Mouse (Mus musculus) heart, postnatal 25 days (tissue): ENCODE measurements around the gene Gm10837. TPM values are rescaled to one million over a fixed set of nuclear protein-coding genes. Genes with fewer than 3 reads are reported as not detected.
"Not testable (repeated sequence)": the region's sequence is repeated elsewhere in the genome, so short reads cannot be mapped to it uniquely, and the experiment has no call there.

Experiments
- DNase-seq: peaks from one replicate; pipeline ENCODE4 v3.0.0; 2022; ENCODE audit warnings: low spot score
- intact Hi-C: fragments of 180-260 bp; cut with DNase I; formaldehyde crosslinking; loops from one replicate; pipeline ENCODE4 v1.15.1; 2025
- total RNA-seq, 2 experiments: library from RNA; stranded (reverse); gene quantifications; 2 replicates each; pipeline ENCODE4 v1.2.3; 2021

The Gm10837 gene
- total RNA-seq, 2 experiments from 2014 or later, result not detected

DNA sequence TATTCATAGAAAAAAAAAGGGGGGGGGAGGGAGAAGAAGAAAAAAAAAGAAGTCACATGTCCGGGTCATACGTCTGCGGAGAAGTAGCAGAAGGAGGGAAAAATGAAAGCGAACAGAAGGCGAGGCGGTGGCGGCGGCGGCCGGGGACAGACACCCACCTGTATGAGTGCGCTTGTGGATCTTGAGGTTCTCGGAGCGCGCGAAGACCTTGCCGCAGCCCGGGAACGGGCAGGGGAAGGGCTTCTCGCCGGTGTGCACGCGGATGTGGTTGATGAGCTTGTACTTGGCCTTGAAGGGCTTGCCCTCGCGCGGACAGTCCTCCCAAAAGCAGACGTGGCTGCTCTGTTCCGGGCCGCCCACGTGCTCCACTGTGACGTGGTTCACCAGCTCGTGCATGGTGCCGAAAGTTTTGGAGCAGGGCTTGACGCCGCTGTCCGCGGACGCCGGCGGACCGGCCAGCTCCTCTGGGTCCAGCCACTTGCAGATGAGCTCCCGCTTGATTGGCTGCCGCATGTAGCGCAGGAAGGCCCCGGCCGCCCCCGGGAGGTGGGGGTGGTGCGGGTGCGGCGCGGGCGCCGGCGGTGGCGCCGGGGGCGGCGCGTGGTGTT lies 26.5 kb upstream of the Gm10837 start:
- intact Hi-C loops, DNase-seq: not testable (repeated sequence)

DNA sequence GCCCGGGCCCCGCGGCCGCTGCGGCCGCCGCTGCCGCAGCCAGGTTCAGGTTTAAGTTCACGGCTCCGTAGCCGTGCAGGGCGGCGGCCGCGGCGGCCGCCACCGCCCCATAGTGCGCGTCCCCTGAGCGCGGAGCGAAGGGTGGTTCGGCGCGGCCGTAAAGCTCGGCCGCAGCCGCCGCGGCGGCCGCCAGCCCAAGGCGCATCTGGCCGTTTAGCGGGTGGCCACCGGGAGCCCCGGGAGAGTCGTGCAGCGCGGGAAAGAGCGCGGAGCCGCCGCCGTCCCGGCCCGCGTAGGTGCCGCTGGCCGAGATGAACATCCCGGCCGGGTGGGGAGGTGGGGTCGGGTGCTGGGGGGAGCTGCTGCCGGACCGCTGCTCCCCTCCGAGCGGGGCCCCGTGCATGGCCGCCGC lies 26.0 kb upstream of the Gm10837 start:
- no peak for DNase-seq
- intact Hi-C loops, result no loop called here

DNA sequence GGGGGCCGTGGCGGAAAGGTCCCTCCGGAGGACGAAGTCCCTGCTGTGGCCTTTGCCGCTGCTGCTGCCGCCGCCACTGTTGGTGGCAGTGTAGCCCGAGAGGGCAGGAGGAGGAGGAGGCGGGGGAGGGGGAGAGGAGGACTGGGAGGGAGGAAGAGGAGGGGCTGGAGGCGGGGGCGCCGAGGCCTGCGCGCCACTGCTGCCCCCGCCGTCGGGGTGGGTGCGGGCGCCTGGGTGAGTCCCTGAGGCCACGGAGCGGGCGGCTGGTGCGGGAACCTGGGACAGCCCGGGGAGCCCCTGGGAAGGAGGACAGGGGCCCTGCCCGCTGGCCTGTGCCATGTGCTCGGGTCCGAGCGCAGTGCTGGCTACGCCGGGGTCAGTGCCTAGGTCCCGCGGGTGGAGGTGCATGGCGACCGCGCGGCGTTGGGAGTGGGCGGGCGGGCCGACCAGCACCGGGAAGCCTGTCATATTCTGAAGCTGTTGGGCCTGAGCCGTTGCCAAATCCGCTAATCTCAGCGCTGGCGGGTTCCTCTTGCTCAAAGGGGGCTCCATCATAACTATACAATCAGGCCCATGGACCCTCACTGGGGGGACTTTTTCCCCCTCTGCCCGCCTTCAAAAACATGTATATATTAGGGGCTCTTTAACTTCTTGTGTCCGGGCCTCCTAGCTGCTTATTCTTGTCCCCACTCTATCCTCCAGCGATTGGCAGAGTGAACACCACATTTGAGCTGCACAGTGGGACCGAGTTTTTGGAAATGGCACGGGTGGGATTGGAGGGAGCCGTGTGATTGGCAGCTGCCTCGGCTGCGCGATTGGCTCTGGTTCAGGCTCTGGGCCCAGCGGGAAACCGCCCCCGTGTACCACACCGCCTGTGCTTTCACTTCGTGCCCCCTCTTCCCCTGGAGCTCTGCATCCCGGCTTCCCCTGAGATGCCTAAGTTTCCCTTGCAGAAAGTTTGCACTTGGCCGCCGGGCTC lies 25.3 kb upstream of the Gm10837 start, which contains the start of gene Zic5:
Gene Zic5 (minus strand): TSS at position 915 of the 979 bp plus-strand sequence.
- intact Hi-C loops, result no loop called here
- DNase-seq, result no peak

- intact Hi-C loops, result no loop called here
Measured at GRCm38 (mm10) chr14:122465931-122466490, 24.4 kb upstream of the Gm10837 start.

DNA sequence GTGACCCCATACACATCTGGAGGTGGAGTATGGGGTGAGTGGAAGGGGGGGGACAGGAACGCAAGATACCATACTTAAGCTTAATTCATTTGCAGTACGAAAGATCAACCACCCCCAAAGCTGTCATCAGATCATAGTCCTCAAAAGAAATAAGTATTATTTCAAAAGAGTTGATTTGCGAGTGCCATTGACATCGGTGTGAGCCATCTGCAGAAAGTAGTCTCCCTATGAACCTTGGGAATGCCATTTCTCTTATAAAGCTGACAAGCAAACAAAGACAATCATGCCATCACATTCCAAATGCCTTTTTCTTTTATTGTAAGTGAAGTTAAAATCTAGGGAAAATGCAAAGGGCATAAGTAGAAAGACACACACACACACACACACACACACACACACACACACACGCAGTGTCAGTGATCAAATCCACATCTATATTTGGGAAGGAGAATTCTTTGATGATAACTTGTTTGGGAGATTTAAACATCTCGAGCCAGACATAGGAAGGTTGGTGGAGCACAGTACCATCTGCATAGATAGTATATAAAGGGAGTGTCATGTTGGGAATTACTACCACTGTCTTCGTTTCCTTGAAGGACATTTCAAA lies 23.5 kb upstream of the Gm10837 start:
- no peak for DNase-seq
- intact Hi-C loops, result no loop called here

More at GRCm38 (mm10) chr14:122465931-122466490, 24.4 kb upstream of the Gm10837 start:
- DNase-seq, result no peak

- no peak for DNase-seq
- intact Hi-C loops, result no loop called here
Measured at GRCm38 (mm10) chr14:122467926-122468841, 22.2 kb upstream of the Gm10837 start.

- DNase-seq, result no peak
- intact Hi-C loops, result no loop called here
Measured at GRCm38 (mm10) chr14:122468971-122469755, 21.2 kb upstream of the Gm10837 start.

- intact Hi-C loops, result loop anchor here (2.0 to 10.0 kb wide), 2 partner anchors 17 to 287 kb away; partner anchors contain the start of gene Clybl
- no peak for DNase-seq
Measured at GRCm38 (mm10) chr14:122471449-122472085, 18.8 kb upstream of the Gm10837 start.

DNA sequence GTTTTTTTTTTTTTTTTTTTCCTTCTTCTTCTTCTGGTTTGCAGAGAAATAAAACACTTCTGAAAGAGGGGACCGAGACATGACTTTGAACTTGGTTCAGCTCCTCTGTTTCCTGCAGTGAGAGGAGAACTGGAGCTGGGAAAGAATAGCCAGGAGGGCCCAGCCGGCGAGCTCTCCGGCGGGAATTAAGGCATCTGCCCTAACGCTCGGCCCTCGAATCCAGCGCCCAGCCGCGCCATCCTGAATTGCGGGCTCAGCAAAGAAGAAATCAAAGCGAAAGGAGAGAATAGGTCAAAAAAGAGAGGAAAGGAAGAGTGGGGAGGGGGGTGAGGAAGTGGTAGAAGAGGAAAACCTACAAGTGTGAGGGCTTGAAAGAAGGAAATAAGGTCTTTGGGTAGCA lies 18.2 kb upstream of the Gm10837 start:
- no peak for DNase-seq
- intact Hi-C loops, result loop anchor here (2.0 to 10.0 kb wide), 2 partner anchors 17 to 287 kb away; partner anchors contain the start of gene Clybl

DNA sequence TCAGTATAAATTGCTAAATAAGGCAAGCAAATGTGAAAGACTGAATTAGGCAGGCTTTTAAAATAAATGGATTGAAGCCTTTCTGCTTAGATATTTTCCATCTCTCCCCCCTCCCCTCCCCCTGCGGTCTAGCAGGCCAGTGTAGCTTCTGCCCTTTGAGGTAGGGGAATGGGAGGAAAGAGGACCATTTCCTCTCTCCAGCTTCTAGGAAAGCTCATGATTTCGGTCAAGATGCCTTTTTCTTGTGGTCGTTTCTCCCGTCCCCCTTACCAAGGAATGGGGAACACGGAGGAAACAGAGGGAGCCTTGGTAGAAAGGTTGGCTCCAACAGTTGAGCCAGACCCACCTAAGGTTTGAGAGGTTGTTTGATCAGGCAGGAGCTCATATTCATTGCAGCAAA lies 17.7 kb upstream of the Gm10837 start:
- DNase-seq, result no peak
- intact Hi-C loops, result loop anchor here (2.0 to 10.0 kb wide), 2 partner anchors 16 to 288 kb away; partner anchors contain the start of gene Clybl

DNA sequence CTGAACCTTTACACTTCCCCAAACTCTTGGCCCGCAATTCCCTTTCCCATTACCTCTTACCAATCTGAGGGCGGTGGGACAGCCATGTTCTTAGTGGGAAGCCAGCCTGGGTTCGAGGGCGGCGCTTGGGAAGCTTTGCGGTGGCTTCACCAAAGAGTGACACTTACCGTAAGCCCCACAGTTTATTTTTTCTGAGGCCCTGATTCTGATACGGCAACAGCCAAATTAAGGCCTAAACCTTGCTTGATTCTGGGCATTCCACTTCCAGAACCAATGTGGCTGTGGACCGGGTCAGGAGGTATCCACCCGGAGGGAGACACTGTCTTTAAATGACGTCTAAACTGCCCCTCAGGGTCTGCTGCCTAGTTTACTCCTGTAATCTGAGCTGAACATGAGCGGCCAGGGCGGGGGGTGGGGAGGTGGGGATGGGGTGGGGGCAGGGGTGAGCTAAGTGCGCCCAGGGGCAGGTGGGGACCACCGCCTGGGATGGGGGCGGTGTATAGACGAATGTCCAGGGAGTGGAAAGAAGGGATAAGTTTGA lies 17.1 kb upstream of the Gm10837 start:
- intact Hi-C loops, result loop anchor here (2.0 to 10.0 kb wide), 2 partner anchors 16 to 288 kb away; partner anchors contain the start of gene Clybl
- DNase-seq, result no peak

DNA sequence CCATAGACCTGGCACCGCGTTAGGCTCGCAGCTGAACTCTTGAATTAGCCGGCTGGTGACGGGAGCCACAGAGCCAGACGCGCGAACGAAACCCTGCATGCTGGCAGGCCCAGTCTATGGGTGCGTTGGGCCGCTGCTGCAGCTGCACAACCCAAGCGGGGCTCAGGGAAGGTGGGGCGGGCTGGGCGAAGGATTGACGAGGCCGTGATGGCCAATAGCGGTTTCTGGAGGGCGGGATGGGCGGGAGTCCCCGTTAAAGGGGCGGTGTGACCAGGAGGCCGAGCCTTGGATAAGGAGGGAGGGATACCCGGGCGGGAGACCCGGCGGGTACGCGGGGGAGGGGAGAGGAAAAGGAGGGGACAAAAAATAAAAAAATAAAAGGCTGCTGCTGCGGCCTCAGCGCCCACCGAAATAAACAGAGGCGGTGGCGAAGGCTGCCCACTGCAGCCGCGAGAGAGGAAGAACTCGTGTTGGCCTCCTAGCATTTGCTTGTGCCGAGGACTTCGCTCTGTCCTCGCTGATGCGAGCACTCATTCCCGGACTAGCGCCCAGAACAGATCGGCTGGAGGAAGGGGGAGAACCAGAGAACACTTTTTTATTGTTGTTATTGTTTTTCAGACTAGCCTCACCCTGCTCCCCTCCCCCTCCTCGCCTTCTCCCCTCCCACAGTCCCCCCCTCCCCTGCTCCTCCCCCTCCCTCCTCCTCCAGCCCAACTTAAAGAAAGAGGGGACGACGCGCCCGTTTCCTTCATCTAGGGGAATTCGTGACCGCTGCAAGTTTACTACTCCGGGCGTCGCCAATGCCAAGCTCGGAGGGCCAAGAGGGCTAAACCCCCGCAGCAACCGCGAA lies 16.1 kb upstream of the Gm10837 start:
- intact Hi-C loops, result loop anchor here (10.0 kb wide), 1 partner anchor 289 kb away; the partner anchor contains the start of gene Clybl
- no peak for DNase-seq

DNA sequence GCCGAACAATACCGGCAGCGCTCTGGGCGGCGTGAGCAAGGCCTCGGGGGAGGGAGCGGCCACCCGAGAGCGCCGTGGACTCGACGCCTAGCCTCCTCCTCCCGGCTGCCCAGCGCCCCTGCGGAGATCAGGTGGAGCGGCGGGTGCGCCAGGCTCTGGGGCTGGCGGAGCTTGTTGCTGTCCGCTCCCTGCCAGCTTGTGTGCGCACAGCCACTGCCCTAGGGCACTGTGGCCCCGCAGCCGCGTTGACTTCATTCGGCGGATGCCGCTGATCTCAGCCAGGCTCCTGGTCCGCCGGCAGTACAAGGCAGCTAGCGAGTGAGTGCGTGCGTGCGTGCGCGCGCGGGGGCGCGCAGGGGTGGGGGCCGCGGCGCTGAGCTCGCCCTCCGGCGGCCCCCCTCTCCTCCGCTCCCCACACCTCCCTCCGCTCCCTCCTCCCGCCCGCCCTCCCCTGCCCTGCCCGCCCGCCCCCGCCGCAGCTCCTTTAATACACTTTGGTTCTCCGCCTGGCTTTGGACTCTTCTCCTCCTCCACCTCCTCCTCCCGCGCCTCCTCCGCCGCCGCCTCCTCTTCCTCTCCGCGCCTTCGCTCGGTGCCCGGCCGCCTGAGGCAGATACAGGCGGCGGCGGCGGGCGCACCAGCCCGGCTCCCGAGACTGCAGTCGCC lies 15.4 kb upstream of the Gm10837 start, which contains the start of gene Zic2:
Gene Zic2 (plus strand): TSS at position 545 of the 666 bp plus-strand sequence.
- DNase-seq, result no peak
- intact Hi-C loops, result loop anchor here (10.0 kb wide), 1 partner anchor 290 kb away; the partner anchor contains the start of gene Clybl

GRCm38 (mm10) chr14:122475557-122476040 lies 14.8 kb upstream of the Gm10837 start:
- intact Hi-C loops, result loop anchor here (10.0 kb wide), 1 partner anchor 291 kb away; the partner anchor contains the start of gene Clybl
- no peak for DNase-seq

GRCm38 (mm10) chr14:122476041-122476821 lies 14.2 kb upstream of the Gm10837 start:
- DNase-seq, result no peak
- intact Hi-C loops, result loop anchor here (10.0 kb wide), 1 partner anchor 291 kb away; the partner anchor contains the start of gene Clybl
